Mouse (Mus musculus) testis, adult 2 months (tissue): ENCODE measurements around the gene Sppl2c.

Experiments used
- CTCF ChIP-seq: fragments of 200-500 bp; IDR thresholded peaks from 2 replicates; pipeline ENCODE4 v1.5.1; 2012; ENCODE audit warnings: low read depth, mild to moderate bottlenecking, inconsistent platforms, low read length, moderate library complexity; ENCODE audit not compliant: control insufficient read depth, insufficient read depth, insufficient replicate concordance
- POLR2A ChIP-seq: fragments of 200-500 bp; IDR thresholded peaks from 2 replicates; pipeline ENCODE4 v1.6.1; 2012; ENCODE audit warnings: low read depth, mild to moderate bottlenecking, inconsistent platforms, low read length, moderate library complexity; ENCODE audit not compliant: control insufficient read depth

- TF ChIP-seq CTCF (no peak), POLR2A (no peak)
Measured at GRCm38 (mm10) chr11:104158260-104158907, 27.7 kb upstream of the Sppl2c start.
